Mouse (Mus musculus) stomach, postnatal 0 days (tissue): ENCODE data around the gene Psme4.

ENCODE experiments used
- CTCF ChIP-seq: IDR thresholded peaks from 2 replicates; pipeline ENCODE4 v1.5.1; 2016; ENCODE audit warnings: antibody characterized with exemption, low read depth, mild to moderate bottlenecking, moderate library complexity
- EP300 ChIP-seq: optimal IDR thresholded peaks from 2 replicates; pipeline ENCODE3; 2016; ENCODE audit warnings: antibody characterized with exemption

DNA sequence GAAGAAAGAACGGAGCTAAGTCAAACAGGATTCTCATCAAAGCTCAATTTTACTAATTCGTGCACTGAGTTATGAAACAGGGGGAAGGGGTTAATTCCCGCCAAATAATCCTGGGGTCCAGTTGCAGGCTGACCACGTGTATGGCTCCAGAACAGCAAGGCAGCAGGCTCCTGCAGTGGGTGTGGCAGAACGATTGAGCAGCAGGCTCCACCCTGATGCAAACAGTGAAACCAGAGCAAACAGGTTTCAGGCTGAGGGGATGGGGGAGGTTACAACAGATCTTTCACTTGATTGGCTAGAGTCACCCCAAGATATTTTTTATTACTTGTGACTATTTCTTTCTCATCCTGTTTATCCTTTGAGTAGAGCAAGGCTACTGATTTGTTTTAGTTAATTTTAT is 48.1 kb upstream of the Psme4 start:
- TF ChIP-seq CTCF (no peak), EP300 (no peak)
